Comparison of ENCODE assay signal across 20 mouse cellular contexts in genomic region chr1:119501881-119502280, GRCm38 (mm10). TPM values are rescaled to one million over a fixed set of nuclear protein-coding genes. Genes with fewer than 3 reads are reported as not detected.
DNase-seq lines count a peak whose midpoint lies in the region; ATAC-seq and TF ChIP-seq lines count a peak whose summit lies in the region.
"Had no signal": no experiment of that assay in that cellular context is flagged by ENCODE, and none has a peak within 500 bp of the region (broad histone marks: within the 10 kb centered on the region; RNA-seq: fewer than 3 reads in every experiment).

No protein-coding gene starts in this region.

- peaks cover 64% of the 10 kb centered on the region for H3K4me1 ChIP-seq in heart, embryonic 10.5 days
- H3K4me1 ChIP-seq in liver, adult 2 months (ENCODE audit: control insufficient read depth, insufficient read depth, low read length) = peaks cover 14% of the 10 kb centered on the region
- peaks cover 0 to 21% of the 10 kb centered on the region in 2 experiments; a peak in 2 of 4 replicates for H3K4me1 ChIP-seq in MEL (ENCODE audit: control insufficient read depth in 1 of 2, insufficient read depth in 2 of 2, low read length in 2 of 2)
- peaks cover 21% of the 10 kb centered on the region for H3K4me1 ChIP-seq in heart, postnatal 0 days (ENCODE audit: control insufficient read depth, insufficient read depth)

- peaks cover 17% of the 10 kb centered on the region for H3K36me3 ChIP-seq in heart, embryonic 10.5 days
- H3K36me3 ChIP-seq in liver, adult 2 months (ENCODE audit: control insufficient read depth, insufficient read depth, low read length) = no peaks in the 10 kb centered on the region
- H3K36me3 ChIP-seq in MEL (ENCODE audit: control insufficient read depth in 1 of 2, insufficient read depth in 2 of 2, low read length in 2 of 2) = peaks cover 0 to 5% of the 10 kb centered on the region in 2 experiments; a peak in 1 of 4 replicates
- H3K36me3 ChIP-seq in heart, postnatal 0 days (replicated peaks; ENCODE audit: control insufficient read depth, insufficient read depth, low read length) = no peaks in the 10 kb centered on the region
- H3K36me3 ChIP-seq: midbrain, embryonic 12.5 days; neural tube, embryonic 15.5 days had no signal

- 0 out of 2 replicates have a peak, but pooled peaks cover 2% of the 10 kb centered on the region for H3K27me3 ChIP-seq in heart, embryonic 10.5 days (ENCODE audit: insufficient read depth, poor library complexity, severe bottlenecking)
- H3K27me3 ChIP-seq in liver, adult 2 months (ENCODE audit: control insufficient read depth, insufficient read depth, low read length) = no peaks in the 10 kb centered on the region
- no peaks in the 10 kb centered on the region for H3K27me3 ChIP-seq in MEL (ENCODE audit: control insufficient read depth in 1 of 2, insufficient read depth in 2 of 2, low read length in 2 of 2)
- H3K27me3 ChIP-seq in heart, postnatal 0 days (ENCODE audit: control insufficient read depth, insufficient read depth, low read length) = no peaks in the 10 kb centered on the region
- H3K27me3 ChIP-seq: neural tube, embryonic 15.5 days had no signal

- peak overlapping the region; percentile 38; the same call in 1 of the 2 replicates for H3K27ac ChIP-seq in heart, embryonic 10.5 days
- 0 out of 2 replicates have a peak overlapping the region, but pooled peaks have one; percentile 14 for H3K27ac ChIP-seq in liver, adult 2 months (replicated peaks; ENCODE audit: insufficient read depth, low read depth, low read length)
- no peak overlapping the region for H3K27ac ChIP-seq in MEL (ENCODE audit: control insufficient read depth, low read depth, low read length)
- peak overlapping the region; percentile 55 for H3K27ac ChIP-seq in heart, postnatal 0 days (ENCODE audit: low read depth)
- H3K27ac ChIP-seq: embryonic facial prominence, embryonic 12.5 days; kidney, postnatal 0 days; midbrain, embryonic 12.5 days; neural tube, embryonic 15.5 days had no signal

- H3K79me2 ChIP-seq in liver, adult 2 months (ENCODE audit: control insufficient read depth, insufficient read depth, low read length) = peaks cover 42% of the 10 kb centered on the region
- H3K79me2 ChIP-seq in MEL (ENCODE audit: control insufficient read depth, insufficient read depth, low read length, poor library complexity) = peaks cover 5% of the 10 kb centered on the region; the same call in 1 of the 2 replicates

- intact Hi-C loops in heart, postnatal 25 days (cut with DNase I) = loop anchor here (2.0 kb wide), 1 partner anchor 17 kb away; no protein-coding TSS in a partner anchor

- 0 out of 4 replicates have a peak, but pooled peaks of 1 of the 2 experiments have one; percentile 22 for TF ChIP-seq EP300 in MEL (IDR thresholded peaks at IDR 0.05; ENCODE audit: low read depth in 1 of 2, low read length in 2 of 2)
- no peak for TF ChIP-seq EP300 in heart, postnatal 0 days (IDR thresholded peaks at IDR 0.05; ENCODE audit: low read depth)

- no peak for ATAC-seq in heart, postnatal 0 days (ENCODE audit: insufficient read depth, low read depth)
- ATAC-seq: forebrain, postnatal 0 days had no signal

- no peak for TF ChIP-seq POLR2A in liver, adult 2 months (IDR thresholded peaks at IDR 0.05; ENCODE audit: extremely low read depth, insufficient read depth, low read length)
- no peak for TF ChIP-seq POLR2A in MEL (IDR thresholded peaks at IDR 0.05; ENCODE audit: control insufficient read depth in 1 of 2, insufficient read depth in 1 of 2, low read depth in 1 of 2, low read length in 2 of 2, poor library complexity in 1 of 2)

- H3K9me3 ChIP-seq in heart, embryonic 10.5 days = no peaks in the 10 kb centered on the region
- H3K9me3 ChIP-seq in MEL (replicated peaks; ENCODE audit: insufficient read depth, low read length) = no peaks in the 10 kb centered on the region
- H3K9me3 ChIP-seq in heart, postnatal 0 days (replicated peaks; ENCODE audit: control insufficient read depth, low read length) = no peaks in the 10 kb centered on the region
- H3K9me3 ChIP-seq: neural tube, embryonic 15.5 days had no signal

- TF ChIP-seq RAD21 in MEL (IDR thresholded peaks at IDR 0.05; ENCODE audit: low read depth, low read length) = no peak

- no peak overlapping the region for H3K4me3 ChIP-seq in heart, embryonic 10.5 days
- H3K4me3 ChIP-seq in liver, adult 2 months (ENCODE audit: insufficient read depth, low read depth, low read length) = no peak overlapping the region
- H3K4me3 ChIP-seq in MEL (ENCODE audit: control insufficient read depth in 1 of 2, insufficient read depth in 1 of 2, low read depth in 2 of 2, low read length in 2 of 2) = no peak overlapping the region
- no peak overlapping the region for H3K4me3 ChIP-seq in heart, postnatal 0 days (ENCODE audit: low read depth, low read length)
- H3K4me3 ChIP-seq: embryonic facial prominence, embryonic 12.5 days; midbrain, embryonic 12.5 days; neural tube, embryonic 15.5 days had no signal

- peak overlapping the region; percentile 26; the same call in 1 of the 2 replicates for H3K4me2 ChIP-seq in heart, postnatal 0 days (ENCODE audit: low read depth, low read length)
- H3K4me2 ChIP-seq: midbrain, embryonic 12.5 days had no signal

- no peak for DNase-seq in heart, embryonic 10.5 days (ENCODE audit: low spot score)
- DNase-seq in heart, postnatal 25 days (ENCODE audit: low spot score) = no peak
- no peak for DNase-seq in liver, adult 2 months (ENCODE audit: extremely low read depth, low read depth, low spot score)
- DNase-seq in liver = no peak
- DNase-seq in MEL (ENCODE audit: low read depth, low spot score) = no peak
- DNase-seq in heart, postnatal 0 days (ENCODE audit: low spot score) = peak; percentile 51
- no peak for DNase-seq in right cerebral cortex, adult 18-20 months
- DNase-seq in frontal cortex, postnatal 10 days (ENCODE audit: low spot score in 2 of 2) = no peak
- DNase-seq: adrenal gland, adult 2 months; cerebellum, adult 11-12 months; cerebellum, postnatal 10 days; forebrain, postnatal 0 days; kidney, adult 18-20 months; layer of hippocampus, adult 9-11 months; lung, adult 18-20 months; thymus, adult 2 months had no signal

- no peak overlapping the region for H3K9ac ChIP-seq in liver, adult 2 months (ENCODE audit: low read depth, low read length)
- no peak overlapping the region for H3K9ac ChIP-seq in MEL (ENCODE audit: control insufficient read depth, low read depth, low read length, poor library complexity, severe bottlenecking)
- H3K9ac ChIP-seq in heart, postnatal 0 days (replicated peaks; ENCODE audit: low read depth, low read length) = no peak overlapping the region
- H3K9ac ChIP-seq: embryonic facial prominence, embryonic 12.5 days; forebrain, postnatal 0 days; midbrain, embryonic 12.5 days; neural tube, embryonic 15.5 days had no signal

- TF ChIP-seq CTCF in liver, adult 2 months (IDR thresholded peaks at IDR 0.05; ENCODE audit: low read depth, low read length) = no peak
- TF ChIP-seq CTCF in MEL (IDR thresholded peaks at IDR 0.05 in 2 of 3, conservative IDR thresholded peaks at IDR 0.05 in 1 of 3; ENCODE audit: control insufficient read depth in 1 of 3, insufficient read depth in 1 of 3, low read depth in 2 of 3, low read length in 3 of 3, poor library complexity in 1 of 3, severe bottlenecking in 1 of 3) = no peak
- TF ChIP-seq CTCF in heart, postnatal 0 days (IDR thresholded peaks at IDR 0.05; ENCODE audit: low read depth) = no peak

- WGBS in heart, embryonic 10.5 days = 44% methylated on average over 8 of the region's 8 CpGs
- WGBS in liver, adult 2 months = 67% methylated on average over 8 of the region's 8 CpGs
- WGBS in heart, postnatal 0 days = 25% methylated on average over 8 of the region's 8 CpGs

TF ChIP-seq in MEL, 35 proteins besides CTCF, POLR2A, EP300 and RAD21:
- no peak for TF ChIP-seq USF1 (IDR thresholded peaks at IDR 0.05; ENCODE audit: low read depth, low read length)
- peak; percentile 55 for TF ChIP-seq TAL1 (IDR thresholded peaks at IDR 0.05; ENCODE audit: low read length)

RNA-seq across cellular contexts. Expression of gene Ralb, which starts 2.7 kb away (rescaled TPM):
- polyA plus RNA-seq in heart, embryonic 10.5 days (2016; fragmentation: Nextera tagmentation; extraction: Ambion mirVana) = 176 and 192 TPM in 2 replicates
- total RNA-seq in heart, postnatal 25 days (2021) = 10 to 100 TPM; 31.3 to 33.6 TPM
- total RNA-seq in liver, adult 2 months (2014; rRNA removed) = 12.8 and 14.8 TPM in 2 replicates
- 9.0 and 9.3 TPM in 2 replicates for polyA plus RNA-seq in liver, adult 2 months (2012; rRNA removed)
- 26.2 and 28.0 TPM in 2 replicates for total RNA-seq in MEL (2012; rRNA removed)
- polyA plus RNA-seq in MEL (2012; ENCODE audit: insufficient read depth in 1 of 2, insufficient read length in 2 of 2, low read depth in 1 of 2, low replicate concordance in 2 of 2, missing spikeins in 1 of 2) = 10 to 100 TPM in 1 of 2 experiments, not detected in 1; 45.1 TPM
- 74.4 and 86.2 TPM in 2 replicates for total RNA-seq in heart, postnatal 0 days (2014; rRNA removed; ENCODE audit: low replicate concordance)
- 86.0 and 91.0 TPM in 2 replicates for polyA plus RNA-seq in heart, postnatal 0 days (2015; fragmentation: Nextera tagmentation; extraction: Ambion mirVana)

RNA-seq across cellular contexts. Expression of gene Tmem185b, which starts 24.1 kb away (rescaled TPM):
- 22.3 and 24.8 TPM in 2 replicates for polyA plus RNA-seq in heart, embryonic 10.5 days (2016; fragmentation: Nextera tagmentation; extraction: Ambion mirVana)
- 10 to 100 TPM; 15.2 to 16.4 TPM for total RNA-seq in heart, postnatal 25 days (2021)
- 6.6 and 7.4 TPM in 2 replicates for total RNA-seq in liver, adult 2 months (2014; rRNA removed)
- 12.6 and 14.2 TPM in 2 replicates for polyA plus RNA-seq in liver, adult 2 months (2012; rRNA removed)
- 19.7 and 25.2 TPM in 2 replicates for total RNA-seq in MEL (2012; rRNA removed)
- 10 to 100 TPM in 1 of 2 experiments, not detected in 1; 35.8 TPM for polyA plus RNA-seq in MEL (2012; ENCODE audit: insufficient read depth in 1 of 2, insufficient read length in 2 of 2, low read depth in 1 of 2, low replicate concordance in 2 of 2, missing spikeins in 1 of 2)
- total RNA-seq in heart, postnatal 0 days (2014; rRNA removed; ENCODE audit: low replicate concordance) = 28.5 and 30.5 TPM in 2 replicates
- 18.7 and 20.7 TPM in 2 replicates for polyA plus RNA-seq in heart, postnatal 0 days (2015; fragmentation: Nextera tagmentation; extraction: Ambion mirVana)
